Mouse (Mus musculus) adrenal gland, adult 8-10 months (tissue): ENCODE results near the gene Trpc4. TPM values are rescaled to one million over a fixed set of nuclear protein-coding genes. Genes with fewer than 3 reads are reported as not detected.

Experiments used
- DNase-seq: peaks from one replicate; pipeline ENCODE4 v3.0.0; 2022
- total RNA-seq, 4 experiments: library from RNA; stranded (reverse); gene quantifications; 2 replicates each; pipeline ENCODE4 v1.2.4; 2022

Gene Trpc4
- total RNA-seq = under 1 TPM; 0.37 to 0.84 (median 0.43) TPM

GRCm38 (mm10) chr3:54155639-54156315 is at the start of gene Trpc4:
Trpc4 (plus strand) TSS chr3:54156035.
- no peak for DNase-seq

GRCm38 (mm10) chr3:54111489-54111888 is 44.3 kb upstream of the Trpc4 start:
- no peak for DNase-seq

GRCm38 (mm10) chr3:54135376-54135775 is 20.5 kb upstream of the Trpc4 start:
- DNase-seq = no peak

GRCm38 (mm10) chr3:54141376-54141775 is 14.5 kb upstream of the Trpc4 start:
- no peak for DNase-seq

- DNase-seq = no peak
These were observed 794 bp upstream of the Trpc4 start for GRCm38 (mm10) chr3:54154844-54155638.

- no peak for DNase-seq
These were observed 623 bp downstream of the Trpc4 start for GRCm38 (mm10) chr3:54156316-54157000.

GRCm38 (mm10) chr3:54170701-54171100 is 14.9 kb downstream of the Trpc4 start:
- DNase-seq = no peak

- DNase-seq = no peak
These were observed 21.5 kb downstream of the Trpc4 start for GRCm38 (mm10) chr3:54177296-54177695.

- DNase-seq = no peak
These were observed 35.3 kb downstream of the Trpc4 start for GRCm38 (mm10) chr3:54190932-54191668.

- peak; percentile 2 for DNase-seq
These were observed 45.4 kb downstream of the Trpc4 start for GRCm38 (mm10) chr3:54201231-54201630.

- no peak for DNase-seq
These were observed 48.6 kb downstream of the Trpc4 start for GRCm38 (mm10) chr3:54204386-54204785.

- DNase-seq = no peak
These were observed 54.3 kb downstream of the Trpc4 start for GRCm38 (mm10) chr3:54210112-54210511.

- DNase-seq = no peak
These were observed 55.6 kb downstream of the Trpc4 start for GRCm38 (mm10) chr3:54211441-54211840.

- DNase-seq = no peak
These were observed 66.7 kb downstream of the Trpc4 start for GRCm38 (mm10) chr3:54222549-54222948.

GRCm38 (mm10) chr3:54228463-54228862 is 72.6 kb downstream of the Trpc4 start:
- DNase-seq = no peak

- no peak for DNase-seq
These were observed 83.1 kb downstream of the Trpc4 start for GRCm38 (mm10) chr3:54238891-54239290.

- no peak for DNase-seq
These were observed 83.6 kb downstream of the Trpc4 start for GRCm38 (mm10) chr3:54239426-54239825.

GRCm38 (mm10) chr3:54243136-54243535 is 87.3 kb downstream of the Trpc4 start:
- no peak for DNase-seq

GRCm38 (mm10) chr3:54244729-54245465 is 89.1 kb downstream of the Trpc4 start:
- no peak for DNase-seq

GRCm38 (mm10) chr3:54246416-54246815 is 90.6 kb downstream of the Trpc4 start:
- DNase-seq = no peak

- DNase-seq = no peak
These were observed 93.5 kb downstream of the Trpc4 start for GRCm38 (mm10) chr3:54249311-54249710.

GRCm38 (mm10) chr3:54266943-54267342 is 111.1 kb downstream of the Trpc4 start:
- DNase-seq = no peak
